Mouse (Mus musculus): Measurements from ENCODE around the gene Ctdspl.

Ctdspl gene

DNA sequence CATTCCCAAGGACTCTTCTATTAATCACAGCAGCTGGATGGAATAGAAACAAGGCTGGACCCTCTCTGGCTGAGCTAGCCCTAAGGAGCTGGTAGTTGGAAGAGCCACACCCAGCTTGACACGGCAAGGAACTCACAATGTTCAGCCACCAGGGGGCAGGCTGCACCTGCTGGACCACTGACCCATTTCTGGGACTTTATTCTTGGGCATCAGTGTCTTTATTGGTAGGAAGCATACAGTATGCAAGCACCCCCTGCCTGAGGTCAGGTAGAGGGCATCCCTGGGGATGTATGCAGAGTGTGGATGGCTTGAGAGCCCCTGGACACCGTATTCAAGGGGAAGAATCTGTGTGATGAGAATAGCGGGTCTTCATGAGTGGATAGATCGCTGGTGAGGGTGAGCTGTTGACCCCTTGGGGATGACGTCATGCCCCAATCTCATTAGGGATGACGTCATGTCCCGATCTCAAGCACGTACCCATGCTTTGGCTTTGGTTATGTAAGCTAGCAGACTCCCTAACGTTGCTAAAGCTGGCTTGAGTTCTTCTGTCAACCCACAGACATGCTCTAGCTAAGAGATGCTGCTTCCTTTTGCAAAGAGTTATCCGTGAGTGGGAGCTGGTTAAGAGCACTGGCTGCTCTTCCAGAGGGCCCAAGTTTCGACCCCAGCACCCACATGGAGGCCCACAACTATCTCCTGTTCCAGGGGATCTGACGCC is 5.3 kb upstream of the Ctdspl start:
- DNase-seq (ENCODE audit: low spot score): peak; percentile 45

DNA sequence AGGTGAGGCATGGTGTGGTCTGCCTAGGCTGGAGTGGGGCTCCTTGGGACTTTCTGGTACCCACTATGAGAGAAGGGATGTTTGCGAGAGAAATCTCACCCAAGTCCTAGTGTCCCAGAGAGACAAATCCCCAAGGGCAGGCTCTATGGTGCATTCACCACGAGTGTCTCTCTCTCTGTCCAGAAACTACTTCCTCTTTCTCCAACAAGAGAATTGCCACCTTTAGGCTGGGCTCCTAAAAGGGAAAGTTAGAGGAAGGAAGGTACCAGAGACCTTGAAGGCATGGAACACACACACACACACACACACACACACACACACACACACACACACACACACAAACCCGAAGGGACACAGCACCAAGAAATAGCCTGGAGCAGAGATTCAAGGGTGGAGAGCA is 4.3 kb upstream of the Ctdspl start:
- no peak for DNase-seq (ENCODE audit: low spot score)

GRCm38 (mm10) chr9:118924554-118925085 is 1.6 kb upstream of the Ctdspl start:
- no peak for DNase-seq (ENCODE audit: low spot score)

DNA sequence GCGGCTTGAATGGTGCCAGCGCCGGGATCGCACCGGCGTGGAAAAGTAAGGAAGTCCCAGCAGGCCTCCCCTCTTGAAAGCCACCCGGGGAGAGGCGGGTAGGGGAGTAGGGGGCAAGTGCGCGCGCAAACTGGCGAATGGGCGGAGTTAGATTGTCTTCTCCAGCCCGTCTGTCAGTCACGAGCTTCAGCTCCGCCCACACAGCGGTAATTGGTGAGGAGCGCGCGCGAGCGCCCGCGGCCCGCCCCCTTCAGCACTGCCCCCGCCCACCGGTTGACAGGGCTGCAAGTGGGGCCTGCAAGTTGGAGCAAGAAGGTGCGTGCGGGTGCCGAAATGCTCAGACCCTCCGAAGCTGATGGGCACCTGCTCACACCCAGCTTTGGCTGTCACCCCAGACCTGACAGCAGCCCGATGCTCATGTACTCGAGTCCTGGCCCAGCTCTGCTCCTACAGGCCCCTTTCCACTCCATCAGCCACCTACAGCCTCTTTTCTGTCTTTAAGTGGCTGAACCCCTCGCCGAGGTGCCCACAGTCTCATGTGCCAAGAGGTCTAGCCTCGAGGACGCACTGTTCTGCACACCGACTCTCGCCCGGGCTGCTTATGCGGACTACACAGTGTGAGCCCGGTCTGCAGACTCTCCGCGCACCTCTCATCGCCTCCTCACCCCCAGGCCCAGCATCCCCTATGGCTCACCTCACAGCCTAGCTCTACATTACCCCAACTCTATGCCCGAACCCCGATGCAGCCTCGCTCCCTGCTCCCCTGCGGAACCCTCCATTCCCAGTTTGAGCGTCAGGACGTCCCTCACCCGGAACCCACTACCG is 755 bp upstream of the Ctdspl start:
- peak; percentile 93 for DNase-seq (ENCODE audit: low spot score)

GRCm38 (mm10) chr9:118926688-118927321 is 552 bp downstream of the Ctdspl start:
- DNase-seq (ENCODE audit: low spot score): peak; percentile 38

- DNase-seq (ENCODE audit: low spot score): no peak
Observed at GRCm38 (mm10) chr9:118927501-118927900, 1.2 kb downstream of the Ctdspl start.

DNA sequence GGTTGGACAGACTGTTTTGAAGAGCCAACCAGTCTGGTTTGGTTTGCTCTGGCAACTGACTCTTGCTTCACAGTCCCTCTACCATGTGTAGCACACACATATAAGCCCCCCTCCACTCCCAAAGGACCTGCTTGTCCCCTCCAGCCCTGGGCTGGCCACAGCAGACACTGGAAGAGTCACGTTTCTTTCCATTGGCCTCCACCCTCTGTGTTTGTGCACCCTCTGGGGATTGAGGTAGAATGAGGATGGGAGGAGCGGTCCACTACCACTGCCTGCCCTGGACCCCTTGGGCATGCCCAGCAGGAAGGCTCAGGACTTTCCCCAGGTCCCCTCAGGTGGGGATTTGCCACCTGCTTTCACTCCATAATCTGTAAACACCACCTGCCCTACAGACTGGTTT is 1.8 kb downstream of the Ctdspl start:
- DNase-seq (ENCODE audit: low spot score): no peak

GRCm38 (mm10) chr9:118928656-118929055 is 2.4 kb downstream of the Ctdspl start:
- DNase-seq (ENCODE audit: low spot score): no peak

DNA sequence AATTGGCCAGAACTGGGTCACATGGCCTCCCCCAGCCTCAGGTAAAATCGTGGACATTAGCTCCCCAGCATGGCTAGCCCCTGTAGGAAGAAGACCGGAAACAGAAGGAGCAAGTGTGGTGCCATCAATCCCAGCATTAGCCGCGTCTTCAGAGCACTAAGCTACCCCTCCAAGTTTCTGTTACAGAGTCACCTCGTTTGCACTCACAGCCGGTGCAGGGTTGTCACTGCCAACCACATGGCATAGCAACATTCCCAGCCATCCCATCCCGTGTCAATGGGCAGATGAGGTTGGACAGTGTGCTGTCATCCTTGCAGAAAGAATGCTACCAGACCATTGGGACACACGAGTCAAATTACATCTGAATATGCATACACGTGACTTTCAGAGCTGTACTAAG is 4.4 kb downstream of the Ctdspl start:
- DNase-seq (ENCODE audit: low spot score): no peak

DNA sequence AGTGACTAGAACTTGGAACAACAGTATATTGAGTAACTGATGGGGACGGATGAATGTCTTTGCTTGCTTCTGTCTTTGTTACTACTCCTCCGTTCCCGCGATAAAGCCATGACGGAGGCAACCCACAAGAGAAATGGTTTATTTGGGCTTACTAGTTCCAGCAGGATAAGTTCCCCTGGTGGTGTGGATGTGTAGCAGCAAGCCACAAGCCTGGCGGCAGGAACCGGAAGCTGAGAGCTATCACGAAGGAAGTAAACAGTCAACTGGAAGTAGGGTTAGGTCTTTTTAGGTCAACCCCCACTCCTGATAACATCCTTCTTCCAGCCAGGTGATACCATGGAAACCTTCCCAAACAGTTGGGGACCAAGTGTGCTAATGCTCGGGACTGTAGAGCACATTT is 7.5 kb downstream of the Ctdspl start:
- DNase-seq (ENCODE audit: low spot score): no peak

GRCm38 (mm10) chr9:118934319-118934718 is 8.1 kb downstream of the Ctdspl start:
- DNase-seq (ENCODE audit: low spot score): no peak

GRCm38 (mm10) chr9:118935098-118935497 is 8.8 kb downstream of the Ctdspl start:
- DNase-seq (ENCODE audit: low spot score): no peak

DNA sequence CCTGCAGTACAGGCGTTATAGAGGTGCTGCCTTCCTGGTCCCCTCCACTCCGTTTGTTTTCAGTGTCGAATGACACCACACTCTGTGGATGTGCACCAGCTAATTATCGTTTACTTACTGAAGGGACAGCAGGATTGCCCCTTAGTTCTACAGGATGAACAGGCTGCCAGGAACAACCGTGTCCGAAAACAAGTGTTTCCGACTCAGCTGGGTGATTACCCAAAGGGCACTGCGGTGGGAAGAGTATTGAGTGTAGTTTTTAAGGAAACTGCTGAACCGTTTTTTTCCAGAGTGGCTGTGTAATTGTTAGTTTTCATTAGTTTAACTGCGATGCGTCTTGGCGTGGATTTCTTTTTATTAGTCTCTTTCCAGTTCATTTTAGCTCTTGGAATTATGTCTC is 9.8 kb downstream of the Ctdspl start:
- no peak for DNase-seq (ENCODE audit: low spot score)

DNA sequence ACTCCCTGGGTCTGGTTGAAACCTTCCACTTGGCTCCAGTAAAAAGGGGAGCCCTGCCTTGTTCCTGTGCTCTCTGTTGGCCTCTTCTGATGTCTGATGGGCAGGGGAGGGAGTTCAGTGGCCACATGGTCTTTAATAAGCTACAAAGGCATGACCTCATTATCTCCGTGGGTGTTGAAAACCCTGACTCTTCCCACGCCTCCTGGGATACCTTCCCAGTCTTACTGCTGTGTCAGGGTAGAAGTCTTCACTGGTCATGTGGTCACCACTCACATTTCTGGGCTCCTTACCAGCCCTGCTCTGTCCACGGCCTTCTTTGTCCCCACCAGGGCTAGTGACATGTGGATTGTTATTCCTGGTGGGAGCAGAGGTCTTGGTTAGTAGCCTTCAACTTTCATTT is 11.3 kb downstream of the Ctdspl start:
- DNase-seq (ENCODE audit: low spot score): no peak

- no peak for DNase-seq (ENCODE audit: low spot score)
Observed at GRCm38 (mm10) chr9:118939410-118939809, 13.2 kb downstream of the Ctdspl start.

DNA sequence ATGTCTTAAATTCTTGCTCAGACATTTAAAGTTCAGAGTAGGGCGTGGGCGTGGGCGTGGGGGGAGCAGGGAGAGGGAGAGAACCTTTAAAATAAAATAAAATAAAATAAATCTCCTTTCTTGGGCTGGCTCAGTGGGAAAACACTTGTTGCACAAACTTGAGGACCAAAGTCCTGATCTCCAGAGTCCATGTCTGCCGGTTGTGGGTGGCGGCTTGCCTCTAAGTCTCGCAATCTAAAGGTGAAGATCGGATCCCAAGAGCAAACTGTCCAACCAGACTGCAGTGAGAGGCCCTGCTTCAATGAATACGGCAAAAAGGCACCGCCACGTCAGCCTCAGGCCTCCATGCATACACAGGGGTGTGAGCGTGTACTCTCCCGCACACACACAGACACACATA is 13.6 kb downstream of the Ctdspl start:
- DNase-seq (ENCODE audit: low spot score): no peak

DNA sequence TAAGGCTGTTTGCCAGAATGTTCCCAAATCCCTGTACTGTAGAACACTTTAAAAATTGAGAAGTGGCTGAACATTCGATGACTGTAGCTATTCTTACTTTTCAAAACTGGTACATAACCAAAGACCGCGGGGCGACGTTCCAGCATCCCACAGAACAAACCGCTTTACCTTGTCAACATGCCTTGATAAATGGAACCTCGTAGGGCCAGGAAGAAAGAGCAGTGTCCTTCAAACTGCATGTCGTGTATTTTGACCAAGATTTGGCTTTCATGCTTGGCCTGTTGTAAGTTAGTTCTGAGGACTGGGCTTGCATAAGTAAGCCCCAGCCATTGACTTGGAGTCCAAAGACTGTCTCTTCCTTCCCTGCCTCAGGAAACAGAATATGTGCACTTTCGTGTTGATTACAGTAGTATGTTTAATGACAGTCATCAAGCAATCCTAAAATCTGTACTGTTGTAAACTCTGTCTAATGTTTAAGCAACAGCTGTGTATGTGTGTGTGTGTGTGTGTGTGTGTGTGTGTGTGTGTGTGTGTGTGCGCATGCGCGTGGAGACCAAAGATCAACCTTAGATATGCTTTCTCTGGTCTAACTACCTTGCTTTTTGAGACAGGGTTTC is 14.4 kb downstream of the Ctdspl start:
- no peak for DNase-seq (ENCODE audit: low spot score)

DNA sequence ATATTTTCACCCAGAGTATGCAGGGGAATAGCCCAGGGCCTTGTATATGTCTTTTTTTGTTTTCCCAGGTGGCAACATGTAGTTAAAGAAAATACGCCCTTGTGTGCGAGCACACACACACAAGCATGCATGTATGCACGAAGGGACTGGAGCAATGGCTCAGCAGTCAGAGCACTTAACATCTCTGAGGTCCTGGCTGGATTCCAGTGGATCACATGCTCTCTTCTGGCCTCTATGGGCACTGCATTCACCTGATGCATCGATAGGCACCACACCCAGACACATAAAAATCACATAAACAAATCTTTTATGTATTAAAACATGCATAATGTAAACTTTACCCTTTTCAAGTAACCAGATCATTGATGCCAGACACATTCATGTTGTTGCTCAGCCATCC is 15.8 kb downstream of the Ctdspl start:
- DNase-seq (ENCODE audit: low spot score): no peak

GRCm38 (mm10) chr9:118943941-118944340 is 17.7 kb downstream of the Ctdspl start:
- DNase-seq (ENCODE audit: low spot score): no peak

DNA sequence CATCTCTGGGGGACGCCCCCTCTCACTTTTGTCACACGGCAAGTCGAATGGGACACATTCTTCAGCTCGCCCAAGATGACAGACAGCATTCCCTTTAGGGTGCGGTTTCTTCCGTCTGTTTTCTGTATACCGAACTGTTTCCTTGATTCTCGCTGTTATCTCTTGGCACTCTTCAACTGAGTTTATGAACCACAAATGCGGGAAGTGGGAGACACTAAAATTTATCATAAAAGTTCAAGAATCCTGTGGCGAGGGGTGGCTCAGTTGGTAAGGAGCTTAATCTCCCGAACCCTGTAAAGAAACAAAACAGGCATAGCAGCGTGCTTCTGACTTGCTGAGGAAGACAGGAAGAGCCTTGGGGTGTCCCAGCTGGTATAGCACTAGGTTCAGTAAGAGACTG is 18.1 kb downstream of the Ctdspl start:
- DNase-seq (ENCODE audit: low spot score): no peak

- DNase-seq (ENCODE audit: low spot score): no peak
Observed at GRCm38 (mm10) chr9:118948486-118948885, 22.2 kb downstream of the Ctdspl start.

- DNase-seq (ENCODE audit: low spot score): no peak
Observed at GRCm38 (mm10) chr9:118949124-118949523, 22.9 kb downstream of the Ctdspl start.

Measured in T-cell, adult 2 months (primary cell).